Mouse (Mus musculus): ENCODE data around the gene 6030468B19Rik.
"Not testable (repeated sequence)": the region's sequence is repeated elsewhere in the genome, so short reads cannot be mapped to it uniquely, and the experiment has no call there.

6030468B19Rik gene

GRCm38 (mm10) chr11:117778851-117779433, 18.5 kb upstream of the 6030468B19Rik start:
- no peak for DNase-seq (ENCODE audit: low read depth, low spot score)

GRCm38 (mm10) chr11:117779434-117780198, 17.8 kb upstream of the 6030468B19Rik start:
- DNase-seq (ENCODE audit: low read depth, low spot score), result peak; percentile 43

- DNase-seq (ENCODE audit: low read depth, low spot score), result no peak
These were observed 17.3 kb upstream of the 6030468B19Rik start for GRCm38 (mm10) chr11:117780199-117780515.

GRCm38 (mm10) chr11:117780582-117781111, 16.8 kb upstream of the 6030468B19Rik start:
- DNase-seq (ENCODE audit: low read depth, low spot score), result peak; percentile 69

- DNase-seq (ENCODE audit: low read depth, low spot score), result no peak
These were observed 16.1 kb upstream of the 6030468B19Rik start for GRCm38 (mm10) chr11:117781199-117781821.

GRCm38 (mm10) chr11:117781993-117782704, 15.3 kb upstream of the 6030468B19Rik start, which contains the start of the genes Tmc8 and Tmc6:
TSS of gene Tmc8 (plus strand) at chr11:117782076.
TSS of gene Tmc6 (minus strand) at chr11:117782198.
- DNase-seq (ENCODE audit: low read depth, low spot score), result no peak

- no peak for DNase-seq (ENCODE audit: low read depth, low spot score)
These were observed 14.8 kb upstream of the 6030468B19Rik start for GRCm38 (mm10) chr11:117782705-117783034.

- no peak for DNase-seq (ENCODE audit: low read depth, low spot score)
These were observed 14.4 kb upstream of the 6030468B19Rik start for GRCm38 (mm10) chr11:117783089-117783488.

- no peak for DNase-seq (ENCODE audit: low read depth, low spot score)
These were observed 13.7 kb upstream of the 6030468B19Rik start for GRCm38 (mm10) chr11:117783683-117784309.

- no peak for DNase-seq (ENCODE audit: low read depth, low spot score)
These were observed 11.2 kb upstream of the 6030468B19Rik start for GRCm38 (mm10) chr11:117786294-117786693.

- not testable (repeated sequence) for DNase-seq (ENCODE audit: low read depth, low spot score)
These were observed 9.0 kb upstream of the 6030468B19Rik start for GRCm38 (mm10) chr11:117788481-117788880.

- DNase-seq (ENCODE audit: low read depth, low spot score), result no peak
These were observed 7.2 kb upstream of the 6030468B19Rik start for GRCm38 (mm10) chr11:117790286-117790685.

- DNase-seq (ENCODE audit: low read depth, low spot score), result no peak
These were observed 6.6 kb upstream of the 6030468B19Rik start for GRCm38 (mm10) chr11:117790703-117791440.

GRCm38 (mm10) chr11:117791441-117791761, 6.1 kb upstream of the 6030468B19Rik start:
- DNase-seq (ENCODE audit: low read depth, low spot score), result no peak

- no peak for DNase-seq (ENCODE audit: low read depth, low spot score)
These were observed 5.1 kb upstream of the 6030468B19Rik start for GRCm38 (mm10) chr11:117792281-117792888.

GRCm38 (mm10) chr11:117794035-117794551, 3.4 kb upstream of the 6030468B19Rik start:
- no peak for DNase-seq (ENCODE audit: low read depth, low spot score)

- no peak for DNase-seq (ENCODE audit: low read depth, low spot score)
These were observed 506 bp upstream of the 6030468B19Rik start for GRCm38 (mm10) chr11:117796954-117797353.

GRCm38 (mm10) chr11:117798160-117798541, 691 bp downstream of the 6030468B19Rik start:
- DNase-seq (ENCODE audit: low read depth, low spot score), result no peak

GRCm38 (mm10) chr11:117799174-117799573, 1.7 kb downstream of the 6030468B19Rik start:
- DNase-seq (ENCODE audit: low read depth, low spot score), result no peak

GRCm38 (mm10) chr11:117800038-117800437, 2.6 kb downstream of the 6030468B19Rik start:
- DNase-seq (ENCODE audit: low read depth, low spot score), result no peak

All from embryo, embryonic 11.5 days (tissue).